Mouse (Mus musculus) layer of hippocampus, postnatal 36 days (tissue): ENCODE data around the gene Hgf. TPM values are rescaled to one million over a fixed set of nuclear protein-coding genes. Genes with fewer than 3 reads are reported as not detected.
A peak's percentile ranks its signal among the peaks of the same experiment; 100 is the strongest.

ENCODE experiments used
- DNase-seq, 2 experiments: peaks; one replicate each; pipeline ENCODE4 v3.0.0; 2022
- total RNA-seq, 2 experiments: library from RNA; stranded (reverse); gene quantifications; 2 replicates each; pipeline ENCODE4 v1.2.3; 2021

Gene Hgf
- 1 to 10 TPM; 3.5 to 3.9 TPM for total RNA-seq

DNA sequence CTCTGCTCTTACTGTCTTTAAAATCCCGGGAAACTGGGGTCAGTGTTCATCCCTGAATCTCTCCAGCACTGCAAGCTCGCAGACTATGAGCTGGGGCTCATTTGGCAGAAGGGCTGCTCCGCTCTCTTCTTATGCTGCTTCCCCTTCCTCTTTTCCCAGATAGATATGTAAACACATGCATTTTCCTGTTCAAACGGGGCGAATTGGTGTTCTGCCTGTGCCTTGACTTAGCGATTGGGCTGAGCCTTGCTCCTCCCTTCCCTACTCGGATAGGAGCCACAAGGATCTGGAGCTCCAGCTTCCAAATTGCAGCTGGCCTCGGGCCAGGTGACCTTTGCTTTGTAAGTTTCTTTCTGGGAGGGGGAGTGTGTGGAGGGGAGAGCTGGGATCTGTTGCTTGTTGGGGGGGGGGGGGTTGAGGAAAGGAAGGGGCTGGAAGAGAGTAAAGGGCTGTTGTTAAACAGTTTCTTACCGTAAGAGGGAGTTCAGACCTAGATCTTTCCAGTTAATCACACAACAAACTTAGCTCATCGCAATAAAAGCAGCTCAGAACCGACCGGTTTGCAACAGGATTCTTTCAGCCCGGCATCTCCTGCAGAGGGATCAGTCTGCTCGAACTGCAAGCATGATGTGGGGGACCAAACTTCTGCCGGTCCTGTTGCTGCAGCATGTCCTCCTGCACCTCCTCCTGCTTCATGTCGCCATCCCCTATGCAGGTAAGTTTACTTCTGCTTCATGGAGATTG is at the start of gene Hgf:
Gene Hgf (plus strand): TSS at position 192 of the 744 bp plus-strand sequence.
- DNase-seq: peak; percentile 10 to 13

DNA sequence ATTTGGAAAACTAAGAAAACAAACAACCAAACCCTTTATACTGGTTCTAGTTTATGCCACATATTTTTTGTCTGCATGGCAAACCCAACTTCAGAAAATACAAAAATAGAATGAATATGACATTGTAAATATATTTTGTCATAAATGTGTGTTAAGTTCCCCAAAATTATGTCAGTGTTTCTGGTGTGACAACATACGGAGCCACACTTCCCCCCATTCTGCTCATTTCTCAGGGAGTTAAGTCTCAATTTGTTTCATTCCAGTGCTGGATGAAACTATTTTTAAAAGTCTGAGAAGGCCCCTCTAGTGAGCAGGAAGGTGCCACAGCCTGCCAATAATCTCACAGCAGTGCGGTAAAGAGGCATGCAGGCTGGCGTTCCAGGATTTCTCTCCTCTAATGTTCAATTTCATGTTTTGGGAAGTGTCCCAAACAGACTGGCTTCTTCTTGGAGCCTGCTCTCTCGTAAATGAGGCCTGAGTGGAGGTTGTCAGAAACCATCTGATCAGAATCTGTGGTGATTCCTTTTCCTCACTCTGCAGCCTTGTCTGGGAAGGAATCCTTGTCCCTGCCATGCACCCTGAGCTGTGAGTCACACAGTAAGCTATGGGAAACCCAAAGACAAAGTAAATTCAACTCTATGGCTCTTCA is 46.5 kb upstream of the Hgf start:
- DNase-seq: no peak

DNA sequence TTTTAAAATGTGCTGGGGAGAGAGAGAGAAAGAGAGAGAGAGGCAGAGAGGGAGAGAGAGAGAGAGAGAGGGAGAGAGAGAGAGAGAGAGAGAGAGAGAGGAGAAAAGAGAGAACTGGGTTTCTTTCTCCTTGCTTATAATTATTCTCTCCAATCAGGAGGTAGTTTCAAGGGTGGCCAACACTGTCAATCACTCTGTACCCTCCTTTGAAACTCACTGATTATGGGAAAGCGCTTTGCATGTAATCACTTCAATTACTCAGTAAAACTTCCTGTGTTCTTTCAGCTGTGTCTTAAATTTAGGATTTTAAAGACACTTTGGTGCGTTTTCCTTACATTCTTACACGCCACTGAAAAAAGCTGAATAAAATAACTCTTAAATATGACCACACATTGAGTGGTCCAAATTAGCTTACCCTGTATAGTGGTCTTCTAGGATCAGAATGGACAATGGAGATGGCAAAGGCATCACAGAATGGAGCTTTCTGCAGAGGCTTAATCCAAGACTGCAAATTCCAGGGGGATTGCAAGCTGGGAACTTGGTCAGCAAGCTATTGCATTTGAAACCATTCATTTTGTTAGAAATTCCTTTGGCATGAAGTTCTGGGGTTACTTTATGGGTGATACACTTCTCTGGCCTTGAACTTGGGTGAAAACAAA is 21.5 kb upstream of the Hgf start:
- no peak for DNase-seq

DNA sequence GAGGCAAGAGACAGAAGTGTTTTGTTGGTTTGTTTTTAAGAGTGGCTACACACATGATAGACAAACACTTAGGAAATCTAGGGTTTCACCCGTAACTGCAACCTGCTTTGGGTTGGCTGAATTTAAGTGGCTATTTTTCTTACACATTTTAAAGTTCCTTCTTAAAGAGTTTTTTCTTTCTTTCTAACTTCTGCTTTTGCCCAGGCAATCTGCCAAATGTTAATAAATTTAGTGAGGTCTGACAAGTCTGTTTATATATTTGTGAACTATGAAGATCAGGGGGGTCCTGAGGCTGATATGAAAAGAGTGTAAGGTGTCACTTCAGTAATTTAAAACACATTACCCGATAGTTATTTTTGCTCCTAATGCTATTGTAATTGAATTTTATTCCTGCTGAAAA is 15.2 kb upstream of the Hgf start:
- DNase-seq: no peak

DNA sequence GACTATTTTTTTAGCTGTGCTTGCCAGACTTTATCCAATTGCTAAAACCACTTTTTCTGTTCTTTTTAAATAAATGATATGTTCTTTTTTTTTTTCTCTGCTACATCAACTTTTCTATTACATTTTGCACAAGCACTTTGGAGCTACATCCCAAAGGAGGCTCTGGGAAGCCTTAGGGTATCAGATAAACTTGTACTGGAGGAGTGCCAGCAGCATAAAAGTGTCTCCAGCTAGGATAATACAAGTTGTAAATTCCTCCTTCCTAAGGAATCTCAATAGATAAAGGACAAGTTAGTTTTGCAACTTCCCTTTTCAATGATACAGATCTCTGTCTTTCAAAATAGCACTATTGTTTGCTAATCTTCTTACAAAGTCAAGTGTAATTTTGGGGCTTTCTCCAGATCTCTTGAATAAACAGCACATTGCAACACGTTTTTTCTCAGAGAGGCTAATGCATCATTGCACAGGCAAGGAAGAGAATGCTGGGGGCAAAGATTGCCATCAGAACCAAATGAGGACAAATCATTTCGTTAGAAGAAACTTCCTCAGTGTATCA is 11.7 kb upstream of the Hgf start:
- DNase-seq: no peak

DNA sequence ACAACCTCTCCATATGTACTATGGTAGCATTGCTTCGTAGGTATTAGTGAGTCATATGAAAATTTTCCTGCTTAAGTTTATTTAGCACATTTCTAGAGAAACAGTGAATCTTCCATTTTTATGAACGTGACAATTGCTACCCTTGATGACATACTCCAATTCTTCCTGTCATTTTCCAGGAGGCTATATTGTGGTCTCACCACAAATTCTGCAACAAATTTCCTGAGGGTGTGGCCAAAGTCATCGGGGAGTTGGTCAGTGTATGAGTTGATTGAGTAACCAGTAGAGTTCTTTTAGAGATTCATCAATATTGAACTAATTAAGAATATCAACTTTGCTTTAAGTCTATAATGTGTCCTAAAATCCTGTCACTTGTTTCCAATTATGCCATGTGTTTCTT is 5.8 kb upstream of the Hgf start:
- no peak for DNase-seq

DNA sequence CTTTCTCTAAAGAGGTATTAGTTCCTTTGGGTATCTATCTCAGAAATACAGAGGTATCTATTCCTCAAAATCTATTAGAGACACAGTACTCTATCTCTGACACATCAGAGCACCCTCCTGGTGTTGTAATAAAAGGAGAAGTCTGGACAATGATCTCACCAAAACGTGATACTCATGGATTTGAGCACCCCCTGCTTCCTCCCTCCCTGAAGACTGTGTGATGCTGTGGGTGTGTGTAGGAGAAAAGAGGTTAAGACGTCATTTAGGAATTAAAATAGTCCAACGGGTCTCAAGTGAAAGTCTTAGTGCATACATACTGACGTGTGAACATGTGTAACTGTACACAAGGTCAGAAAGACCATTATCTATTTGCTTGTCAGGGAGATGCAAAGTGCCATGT is 648 bp upstream of the Hgf start:
- DNase-seq: no peak

DNA sequence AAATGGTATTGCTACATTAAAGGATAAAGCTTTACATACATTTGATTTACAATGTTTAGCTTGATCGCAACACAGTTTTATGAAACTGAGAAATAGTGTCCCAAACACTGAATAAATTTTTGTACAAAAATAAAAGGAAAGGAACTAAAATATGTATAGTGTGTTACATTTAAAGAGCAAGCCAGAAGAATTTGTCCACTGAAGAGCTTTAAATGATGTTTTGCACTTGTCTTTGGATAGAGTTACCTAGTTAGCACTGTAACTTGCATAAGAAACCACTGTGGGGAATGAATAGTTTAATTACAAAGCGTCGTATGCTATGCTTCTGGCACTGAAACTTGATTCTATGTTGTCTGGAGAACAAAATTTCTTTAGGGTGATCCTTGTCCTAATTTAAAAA is 7.0 kb downstream of the Hgf start:
- no peak for DNase-seq

DNA sequence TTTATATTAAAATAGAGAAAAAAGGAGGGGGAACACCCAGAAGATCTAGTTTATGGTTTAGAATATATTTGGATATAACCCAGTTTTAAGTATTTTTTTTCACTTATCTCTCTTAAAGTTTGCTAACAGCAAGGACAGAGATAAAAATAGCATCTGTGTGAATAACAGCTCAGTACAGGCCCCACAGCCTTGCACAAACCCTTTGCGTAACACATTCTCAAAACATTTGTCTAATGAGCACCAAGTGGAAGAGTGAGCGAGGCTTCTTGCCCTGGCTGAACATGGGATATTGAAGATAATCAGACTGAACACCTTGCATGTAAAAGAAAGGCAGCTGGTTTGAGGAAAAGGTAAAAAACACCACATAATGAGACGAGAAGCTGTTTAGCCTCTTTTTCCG is 15.7 kb downstream of the Hgf start:
- DNase-seq: no peak

DNA sequence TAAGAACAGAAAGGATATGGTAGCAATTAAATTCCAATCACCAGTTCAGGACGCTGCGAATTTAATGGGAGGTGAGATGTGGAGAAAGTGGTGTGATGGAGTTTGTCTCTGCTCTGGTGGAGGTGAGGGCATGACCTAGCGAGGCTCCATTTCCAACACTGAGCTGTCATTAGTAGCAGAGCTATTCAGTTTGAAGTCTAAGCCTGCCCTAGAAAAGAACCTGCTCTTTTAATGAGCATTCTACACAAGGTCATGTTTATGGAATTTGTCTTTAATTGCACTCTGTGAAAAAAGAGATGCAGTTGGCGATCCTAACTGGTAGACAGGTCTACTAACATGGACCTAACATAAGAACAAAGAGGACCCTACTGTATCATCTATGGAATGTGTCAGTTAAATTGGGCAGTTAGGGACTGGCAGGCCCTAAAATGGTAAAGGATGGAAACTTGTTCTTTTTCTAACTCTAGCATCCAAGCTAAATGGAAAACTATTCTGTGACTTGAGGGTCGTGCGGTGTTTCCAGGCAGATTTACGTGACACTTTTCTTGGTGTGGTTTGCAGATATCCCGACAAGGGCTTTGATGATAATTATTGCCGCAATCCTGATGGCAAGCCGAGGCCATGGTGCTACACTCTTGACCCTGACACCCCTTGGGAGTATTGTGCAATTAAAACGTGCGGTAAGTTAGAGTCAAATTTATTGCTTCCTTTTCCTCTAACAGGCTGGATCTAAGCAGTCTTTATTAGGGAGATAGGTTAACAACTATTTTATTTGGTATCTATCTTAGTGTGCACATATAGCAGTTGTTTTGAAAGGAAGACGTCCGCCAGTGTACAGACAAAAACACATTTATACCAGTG is 24.8 kb downstream of the Hgf start:
- no peak for DNase-seq

DNA sequence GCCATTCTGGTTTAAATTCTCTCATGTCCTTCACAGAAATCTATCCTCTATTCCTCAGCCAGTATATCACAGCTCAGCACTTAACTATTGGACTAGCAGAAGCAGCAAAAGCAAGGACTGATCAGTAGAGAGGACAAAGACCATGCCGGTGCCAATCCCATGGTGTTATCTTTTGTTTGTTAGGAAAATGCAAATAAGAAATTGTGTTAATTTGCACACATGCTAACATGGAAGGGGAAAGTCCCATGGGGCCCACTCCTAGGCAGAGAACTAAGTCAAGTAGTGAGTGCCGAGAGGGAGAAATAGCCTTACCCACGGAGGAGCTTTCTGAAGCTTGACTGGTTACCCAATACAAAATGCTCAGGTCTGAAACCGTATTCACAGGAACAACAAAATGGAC is 42.4 kb downstream of the Hgf start:
- DNase-seq: no peak

DNA sequence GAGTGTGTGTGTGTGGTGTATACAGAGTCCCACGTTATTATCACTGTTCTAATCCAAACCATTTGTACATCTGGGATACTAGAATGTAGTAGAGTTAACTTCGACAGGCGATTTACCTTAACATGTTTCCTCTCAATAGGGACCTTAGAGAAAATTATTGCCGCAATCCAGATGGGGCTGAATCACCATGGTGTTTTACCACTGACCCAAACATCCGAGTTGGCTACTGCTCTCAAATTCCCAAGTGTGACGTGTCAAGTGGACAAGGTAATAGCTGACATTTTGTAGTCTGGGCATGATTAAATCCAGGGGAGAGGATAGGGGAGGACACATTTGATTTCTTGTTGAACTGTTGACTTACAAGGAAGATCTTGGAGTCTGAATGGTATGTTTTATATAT is 44.7 kb downstream of the Hgf start:
- DNase-seq: no peak

DNA sequence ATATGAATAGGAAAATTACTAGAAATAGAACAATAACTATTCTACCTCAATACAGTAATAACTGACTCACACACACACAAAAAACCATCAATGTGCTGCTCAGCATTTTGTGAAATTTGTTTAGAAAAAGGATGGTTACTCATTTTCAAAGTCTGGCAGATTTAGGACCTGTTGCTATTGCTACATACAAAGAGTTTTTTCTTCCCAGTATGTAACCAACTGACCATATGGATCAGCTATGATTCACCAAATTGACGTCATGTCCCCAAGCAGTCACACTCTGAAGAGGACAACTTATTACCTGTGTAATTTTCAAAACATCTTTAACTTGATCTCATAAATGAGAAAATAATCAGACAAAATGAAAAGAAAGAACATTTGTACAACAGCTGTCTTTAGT is 48.2 kb downstream of the Hgf start:
- DNase-seq: no peak

DNA sequence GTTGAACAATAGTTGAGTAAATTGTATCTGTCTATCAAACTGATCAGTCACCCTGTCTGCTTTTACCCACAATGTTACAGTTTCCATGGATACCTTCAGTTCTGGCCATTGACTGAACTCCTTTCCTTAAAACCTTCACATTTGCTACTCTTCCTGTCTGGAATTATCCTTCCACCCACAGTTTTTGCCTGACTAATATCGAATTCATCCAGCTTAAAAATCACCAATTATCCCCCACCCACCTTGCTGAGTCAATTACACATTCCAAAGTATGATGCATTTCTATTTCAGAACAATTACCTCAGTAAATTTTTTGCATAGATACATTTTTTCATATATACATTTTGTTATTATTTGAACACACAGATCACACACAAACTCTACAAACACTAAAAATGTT is 79.7 kb downstream of the Hgf start:
- no peak for DNase-seq

DNA sequence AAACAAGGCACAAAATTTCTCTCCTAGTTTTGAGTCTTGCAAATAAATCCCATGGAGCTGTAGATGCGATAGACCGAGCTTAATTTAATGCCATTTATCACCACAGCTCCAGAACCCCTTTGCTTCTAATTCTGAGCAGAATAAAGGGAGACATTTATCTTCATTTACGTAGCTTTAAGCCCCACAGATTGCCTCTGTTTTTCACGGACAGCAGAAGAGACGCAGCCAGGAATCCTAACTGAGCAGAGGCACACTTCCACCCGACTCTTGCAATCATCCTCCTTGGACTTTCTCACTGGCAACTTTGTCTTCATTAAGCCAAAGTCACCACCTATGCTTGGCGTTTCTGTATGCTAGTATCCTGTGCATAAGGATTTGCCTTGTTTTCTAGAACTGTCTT is 93.1 kb downstream of the Hgf start:
- DNase-seq: no peak

DNA sequence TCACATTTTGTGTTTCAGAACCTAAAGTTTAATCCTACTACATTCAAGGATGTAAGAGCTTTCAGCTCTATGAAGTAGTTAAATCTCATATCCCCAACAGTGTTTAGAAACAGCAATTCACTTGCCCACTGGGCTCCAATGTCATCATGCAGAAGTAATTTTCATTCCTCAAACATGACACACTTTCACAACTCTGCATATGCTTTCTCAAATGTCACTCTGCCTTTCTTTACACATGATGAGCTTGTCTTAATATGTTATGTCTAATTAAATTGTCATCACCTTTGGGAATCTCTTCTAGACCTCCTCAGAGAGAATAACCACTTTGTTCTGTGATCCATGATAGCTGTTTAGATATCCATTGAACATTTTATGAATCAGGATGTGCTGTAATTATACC is 94.4 kb downstream of the Hgf start:
- no peak for DNase-seq

DNA sequence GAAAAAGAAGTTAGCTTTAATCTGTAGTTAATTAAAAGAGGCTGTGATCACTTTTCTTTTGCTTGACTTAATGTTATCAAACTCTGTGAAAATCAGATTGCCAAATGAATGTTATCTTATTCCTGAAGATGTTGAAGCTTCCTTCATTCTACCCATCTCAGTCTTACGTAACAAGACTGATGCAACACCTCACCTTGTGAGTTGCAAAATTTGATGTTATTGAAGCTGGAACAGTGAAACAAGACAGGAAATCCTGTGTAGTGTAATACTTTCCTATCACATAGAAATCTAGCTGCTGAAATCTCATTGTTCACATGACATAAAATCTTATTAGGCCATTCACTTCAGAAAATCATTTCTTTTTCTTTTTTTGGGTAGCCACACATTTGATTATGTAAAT is 96.9 kb downstream of the Hgf start:
- no peak for DNase-seq

DNA sequence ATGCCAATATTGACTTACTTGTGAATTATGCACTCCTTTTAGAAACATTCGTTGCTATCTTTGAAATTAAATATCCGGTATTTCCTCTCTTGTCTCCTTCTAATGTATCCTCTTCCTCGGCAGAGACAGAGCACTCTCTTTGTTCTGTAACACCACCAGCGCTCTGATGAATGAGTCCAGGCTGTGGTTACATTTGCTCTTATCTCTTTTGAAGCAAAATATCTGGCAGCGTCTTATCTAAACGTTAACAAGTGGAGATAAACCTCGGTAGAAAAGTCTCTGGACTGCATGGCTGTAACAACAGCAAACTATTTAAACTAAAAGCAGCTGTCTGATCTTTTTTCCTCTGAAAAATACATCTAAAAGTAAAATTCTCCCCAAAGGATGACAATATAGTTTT is 100.7 kb downstream of the Hgf start:
- no peak for DNase-seq
